Mouse (Mus musculus) embryonic fibroblast, embryonic 13.5 days (primary cell): ENCODE results near the gene Fam198b.

Experiments
- CTCF ChIP-seq: IDR thresholded peaks from 2 replicates; pipeline ENCODE4 v1.5.1; 2011; ENCODE audit warnings: mild to moderate bottlenecking, control low read depth, low read length, moderate library complexity, borderline replicate concordance; ENCODE audit not compliant: insufficient read depth
- POLR2A ChIP-seq: IDR thresholded peaks from 2 replicates; pipeline ENCODE4 v1.6.1; 2011; ENCODE audit warnings: low read depth, mild to moderate bottlenecking, control low read depth, low read length, moderate library complexity

GRCm38 (mm10) chr3:79841475-79841874 lies 42.9 kb upstream of the Fam198b start:
- TF ChIP-seq CTCF (no peak), POLR2A (no peak)
